In genomic region chr5:143369611-143370255, GRCm38 (mm10) we compare ENCODE assay signal across 8 mouse cellular contexts. TPM values are rescaled to one million over a fixed set of nuclear protein-coding genes. Genes with fewer than 3 reads are reported as not detected.
DNase-seq lines count a peak whose midpoint lies in the region; ATAC-seq lines count a peak whose summit lies in the region.

No protein-coding gene starts in this region.

- 0 out of 2 replicates have a peak, but pooled peaks cover 2% of the 10 kb centered on the region for H3K4me1 ChIP-seq in neural tube, embryonic 11.5 days (ENCODE audit: control insufficient read depth, insufficient read depth, low read length)
- peaks cover 11% of the 10 kb centered on the region for H3K4me1 ChIP-seq in intestine, embryonic 15.5 days (replicated peaks)
- 0 out of 2 replicates have a peak, but pooled peaks cover 2% of the 10 kb centered on the region for H3K4me1 ChIP-seq in stomach, embryonic 14.5 days (ENCODE audit: control insufficient read depth, insufficient read depth, low read length)

- no peaks in the 10 kb centered on the region for H3K9me3 ChIP-seq in neural tube, embryonic 11.5 days (ENCODE audit: control insufficient read depth, low read length)
- H3K9me3 ChIP-seq in intestine, embryonic 15.5 days, result no peaks in the 10 kb centered on the region
- no peaks in the 10 kb centered on the region for H3K9me3 ChIP-seq in stomach, embryonic 14.5 days (ENCODE audit: control insufficient read depth, low read depth, low read length)

- H3K4me2 ChIP-seq in neural tube, embryonic 11.5 days (ENCODE audit: low read depth), result peak overlapping the region; percentile 31
- peak overlapping the region; percentile 56 for H3K4me2 ChIP-seq in intestine, embryonic 15.5 days (replicated peaks)
- peak overlapping the region; percentile 21 for H3K4me2 ChIP-seq in stomach, embryonic 14.5 days (replicated peaks; ENCODE audit: low read depth, low read length)

- intact Hi-C loops in gastrocnemius, postnatal 36 days (cut with DNase I), result loop anchor here (5.0 kb wide), 1 partner anchor 53 kb away; no protein-coding TSS in a partner anchor

- no peak overlapping the region for H3K9ac ChIP-seq in neural tube, embryonic 11.5 days (ENCODE audit: low read length)
- H3K9ac ChIP-seq in intestine, embryonic 15.5 days, result no peak overlapping the region
- H3K9ac ChIP-seq in stomach, embryonic 14.5 days (replicated peaks; ENCODE audit: low read depth, low read length), result no peak overlapping the region

- H3K36me3 ChIP-seq in neural tube, embryonic 11.5 days (ENCODE audit: control insufficient read depth, insufficient read depth, low read length), result no peaks in the 10 kb centered on the region
- H3K36me3 ChIP-seq in intestine, embryonic 15.5 days, result no peaks in the 10 kb centered on the region
- H3K36me3 ChIP-seq in stomach, embryonic 14.5 days (ENCODE audit: control insufficient read depth, insufficient read depth, low read length), result no peaks in the 10 kb centered on the region

- peaks cover 73% of the 10 kb centered on the region for H3K27me3 ChIP-seq in neural tube, embryonic 11.5 days (ENCODE audit: control insufficient read depth, insufficient read depth, low read length)
- peaks cover 76% of the 10 kb centered on the region for H3K27me3 ChIP-seq in intestine, embryonic 15.5 days (replicated peaks)
- H3K27me3 ChIP-seq in stomach, embryonic 14.5 days (ENCODE audit: control insufficient read depth, insufficient read depth, low read length), result peaks cover 53% of the 10 kb centered on the region

- WGBS in neural tube, embryonic 11.5 days, result 2% methylated on average over 34 of the region's 36 CpGs
- 3% methylated on average over 36 of the region's 36 CpGs for WGBS in intestine, embryonic 15.5 days
- 2% methylated on average over 35 of the region's 36 CpGs for WGBS in stomach, embryonic 14.5 days

- ATAC-seq in frontal cortex, adult (ENCODE audit: low TSS enrichment), result 0 out of 2 replicates have a peak, but pooled peaks have one; percentile 44
- no peak for ATAC-seq in neural tube, embryonic 11.5 days (ENCODE audit: insufficient read depth, low FRiP score, low TSS enrichment)
- ATAC-seq in intestine, embryonic 15.5 days, result no peak
- no peak for ATAC-seq in stomach, embryonic 14.5 days (ENCODE audit: insufficient number of reproducible peaks, insufficient read depth, low FRiP score, low read depth)

- DNase-seq in frontal cortex, postnatal 10 days (ENCODE audit: low spot score in 2 of 2), result no peak
- DNase-seq in neural tube, embryonic 11.5 days (ENCODE audit: low spot score), result peak; percentile 20
- DNase-seq in neural tube, embryonic 10.5 days (ENCODE audit: extremely low spot score, low spot score), result no peak
- no peak for DNase-seq in spleen, adult 12 weeks (ENCODE audit: low spot score)
- no peak for DNase-seq in gastrocnemius, postnatal 36 days

- no peak overlapping the region for H3K27ac ChIP-seq in neural tube, embryonic 11.5 days (ENCODE audit: low read depth, low read length)
- H3K27ac ChIP-seq in intestine, embryonic 15.5 days, result no peak overlapping the region
- H3K27ac ChIP-seq in stomach, embryonic 14.5 days (ENCODE audit: low read length), result no peak overlapping the region

- no peak overlapping the region for H3K4me3 ChIP-seq in neural tube, embryonic 11.5 days (ENCODE audit: low read depth, low read length)
- peak overlapping the region; percentile 26 for H3K4me3 ChIP-seq in intestine, embryonic 15.5 days (replicated peaks)
- no peak overlapping the region for H3K4me3 ChIP-seq in stomach, embryonic 14.5 days (ENCODE audit: low read depth, low read length)

RNA-seq across cellular contexts. Expression of gene Grid2ip, which starts 12.6 kb away (rescaled TPM):
- polyA plus RNA-seq in neural tube, embryonic 11.5 days (2014; fragmentation: Nextera tagmentation; extraction: Ambion mirVana), result 0.14 TPM in 1 of 2 replicates, not detected in the other
- polyA plus RNA-seq in intestine, embryonic 15.5 days (2015; fragmentation: Nextera tagmentation; extraction: Ambion mirVana), result 0.11 and 0.15 TPM in 2 replicates
- 1.3 and 2.0 TPM in 2 replicates for polyA plus RNA-seq in stomach, embryonic 14.5 days (2014; fragmentation: Nextera tagmentation; extraction: Ambion mirVana)
- not detected for total RNA-seq in gastrocnemius, postnatal 36 days (2021)

RNA-seq across cellular contexts. Expression of gene Kdelr2, which starts 33.9 kb away (rescaled TPM):
- polyA plus RNA-seq in neural tube, embryonic 11.5 days (2014; fragmentation: Nextera tagmentation; extraction: Ambion mirVana), result 186 and 199 TPM in 2 replicates
- 339 and 371 TPM in 2 replicates for polyA plus RNA-seq in intestine, embryonic 15.5 days (2015; fragmentation: Nextera tagmentation; extraction: Ambion mirVana)
- 387 and 412 TPM in 2 replicates for polyA plus RNA-seq in stomach, embryonic 14.5 days (2014; fragmentation: Nextera tagmentation; extraction: Ambion mirVana)
- total RNA-seq in gastrocnemius, postnatal 36 days (2021), result 10 to 100 TPM; 29.6 to 33.2 TPM

RNA-seq across cellular contexts. Expression of gene Zdhhc4, which starts 40.7 kb away (rescaled TPM):
- 69.3 and 73.3 TPM in 2 replicates for polyA plus RNA-seq in neural tube, embryonic 11.5 days (2014; fragmentation: Nextera tagmentation; extraction: Ambion mirVana)
- polyA plus RNA-seq in intestine, embryonic 15.5 days (2015; fragmentation: Nextera tagmentation; extraction: Ambion mirVana), result 63.8 and 64.9 TPM in 2 replicates
- 76.2 and 83.4 TPM in 2 replicates for polyA plus RNA-seq in stomach, embryonic 14.5 days (2014; fragmentation: Nextera tagmentation; extraction: Ambion mirVana)
- total RNA-seq in gastrocnemius, postnatal 36 days (2021), result 10 to 100 TPM; 34.1 to 38.2 TPM

RNA-seq across cellular contexts. Expression of gene E130309D02Rik, which starts 54.6 kb away (rescaled TPM):
- 56.5 and 57.3 TPM in 2 replicates for polyA plus RNA-seq in neural tube, embryonic 11.5 days (2014; fragmentation: Nextera tagmentation; extraction: Ambion mirVana)
- polyA plus RNA-seq in intestine, embryonic 15.5 days (2015; fragmentation: Nextera tagmentation; extraction: Ambion mirVana), result 33.9 and 35.6 TPM in 2 replicates
- polyA plus RNA-seq in stomach, embryonic 14.5 days (2014; fragmentation: Nextera tagmentation; extraction: Ambion mirVana), result 26.0 and 28.8 TPM in 2 replicates
- 10 to 100 TPM in 1 of 2 experiments, 1 to 10 TPM in 1; 8.9 to 10.3 TPM for total RNA-seq in gastrocnemius, postnatal 36 days (2021)
